Mouse (Mus musculus) lung, postnatal 0 days (tissue): ENCODE data around the gene Galnt9.

Source experiments
- CTCF ChIP-seq: IDR thresholded peaks from 2 replicates; pipeline ENCODE4 v1.5.1; 2016; ENCODE audit warnings: antibody characterized with exemption, mild to moderate bottlenecking
- EP300 ChIP-seq: IDR thresholded peaks from 2 replicates; pipeline ENCODE4 v1.6.1; 2016; ENCODE audit warnings: antibody characterized with exemption, mild to moderate bottlenecking, control low read depth

GRCm38 (mm10) chr5:110611435-110612158, 67.4 kb downstream of the Galnt9 start:
- no peak for TF ChIP-seq CTCF
- TF ChIP-seq EP300: no peak
